Mouse (Mus musculus) MN1 (cell line): ENCODE measurements at regions not wholly inside any gene's neighbourhood (a gene's known extent, or its start where the extent isn't known, plus 50 kb on each side); places are given as distances from the start of the nearest gene placed in this dataset.

Source experiments
- DNase-seq: peaks from one replicate; pipeline ENCODE4 v3.0.0-alpha.2; 2016; ENCODE audit warnings: low spot score

- DNase-seq: no peak
Observed at GRCm38 (mm10) chr7:129441085-129441617, 150.5 kb upstream of the Wdr11 start.

GRCm38 (mm10) chr7:129469496-129469895 lies 122.2 kb upstream of the Wdr11 start:
- no peak for DNase-seq

- DNase-seq: no peak
Observed at GRCm38 (mm10) chr7:129483736-129484135, 107.9 kb upstream of the Wdr11 start.

GRCm38 (mm10) chr7:129506894-129507293 lies 84.8 kb upstream of the Wdr11 start:
- DNase-seq: peak; percentile 31

GRCm38 (mm10) chr7:129509631-129510132 lies 82.0 kb upstream of the Wdr11 start:
- DNase-seq: no peak

GRCm38 (mm10) chr7:129514619-129515018 lies 77.0 kb upstream of the Wdr11 start:
- no peak for DNase-seq

GRCm38 (mm10) chr7:129524369-129524915 lies 67.2 kb upstream of the Wdr11 start:
- DNase-seq: no peak

- DNase-seq: no peak
Observed at GRCm38 (mm10) chr7:129525985-129526384, 65.7 kb upstream of the Wdr11 start.

- no peak for DNase-seq
Observed at GRCm38 (mm10) chr7:129528263-129528662, 63.4 kb upstream of the Wdr11 start.

GRCm38 (mm10) chr7:129533366-129533905 lies 58.2 kb upstream of the Wdr11 start:
- no peak for DNase-seq
